Mouse (Mus musculus) neutrophil, adult 5-6 weeks (primary cell): ENCODE results near the gene Slc11a1. TPM values are rescaled to one million over a fixed set of nuclear protein-coding genes. Genes with fewer than 3 reads are reported as not detected.

ENCODE experiments used
- ATAC-seq: fragments of 151-379, 151-347 bp; 2 replicates; pipeline ENCODE4 v1.8.0; 2017; ENCODE audit warnings: mild to moderate bottlenecking, moderate TSS enrichment; ENCODE audit not compliant: insufficient number of reproducible peaks, poor library complexity, low FRiP score, severe bottlenecking; ENCODE audit errors: extremely low read depth
- total RNA-seq: library from RNA; stranded (forward); fragments of 200-1000 nt; gene quantifications from 2 replicates; pipeline ENCODE4 v1.2.3, GENCODE M21; 2017

The Slc11a1 gene
- total RNA-seq, 1 experiment from 2014 or later, result 164 TPM

GRCm38 (mm10) chr1:74384525-74384924 is 9.5 kb downstream of the Slc11a1 start:
- ATAC-seq, result no peak

GRCm38 (mm10) chr1:74385064-74385463 is 10.1 kb downstream of the Slc11a1 start:
- ATAC-seq, result no peak

- ATAC-seq, result no peak
Observed at GRCm38 (mm10) chr1:74385531-74385930, 10.5 kb downstream of the Slc11a1 start.

GRCm38 (mm10) chr1:74386363-74386713 is 11.3 kb downstream of the Slc11a1 start:
- no peak for ATAC-seq

GRCm38 (mm10) chr1:74386714-74387385 is 11.9 kb downstream of the Slc11a1 start:
- peak; percentile 55 for ATAC-seq

- ATAC-seq, result no peak
Observed at GRCm38 (mm10) chr1:74387386-74387988, 12.5 kb downstream of the Slc11a1 start.

GRCm38 (mm10) chr1:74388398-74388920 is 13.5 kb downstream of the Slc11a1 start:
- no peak for ATAC-seq

GRCm38 (mm10) chr1:74389831-74390286 is 14.9 kb downstream of the Slc11a1 start:
- ATAC-seq, result peak; percentile 36

- peak; percentile 28 for ATAC-seq
Observed at GRCm38 (mm10) chr1:74390287-74390906, 15.4 kb downstream of the Slc11a1 start.

- ATAC-seq, result peak; percentile 44
Observed at GRCm38 (mm10) chr1:74390924-74391748, 16.1 kb downstream of the Slc11a1 start, which contains the start of gene Ctdsp1. Ctdsp1 (plus strand) TSS chr1:74391509.

GRCm38 (mm10) chr1:74391844-74392441 is 16.9 kb downstream of the Slc11a1 start:
- no peak for ATAC-seq

GRCm38 (mm10) chr1:74392446-74392994 is 17.5 kb downstream of the Slc11a1 start:
- no peak for ATAC-seq

- ATAC-seq, result no peak
Observed at GRCm38 (mm10) chr1:74393010-74393409, 18.0 kb downstream of the Slc11a1 start.

GRCm38 (mm10) chr1:74393697-74394096 is 18.7 kb downstream of the Slc11a1 start:
- no peak for ATAC-seq

GRCm38 (mm10) chr1:74394311-74394710 is 19.3 kb downstream of the Slc11a1 start:
- ATAC-seq, result no peak

GRCm38 (mm10) chr1:74394858-74395257 is 19.9 kb downstream of the Slc11a1 start:
- no peak for ATAC-seq

- ATAC-seq, result no peak
Observed at GRCm38 (mm10) chr1:74395290-74395689, 20.3 kb downstream of the Slc11a1 start.

- ATAC-seq, result peak; percentile 7; the same call in 1 of the 2 replicates
Observed at GRCm38 (mm10) chr1:74396456-74397222, 21.6 kb downstream of the Slc11a1 start.
